Mouse (Mus musculus): Measurements from ENCODE around the gene Zfp282. TPM values are rescaled to one million over a fixed set of nuclear protein-coding genes. Genes with fewer than 3 reads are reported as not detected.
"Not testable (repeated sequence)": the region's sequence is repeated elsewhere in the genome, so short reads cannot be mapped to it uniquely, and the experiment has no call there.

Zfp282 gene
- total RNA-seq (2021) = 1 to 10 TPM; 8.5 to 9.1 TPM
- long read RNA-seq, experiment 1, full-length matches to known transcripts = 9 of 12 reads
- long read RNA-seq, experiment 1, partial matches to known transcripts = 1 of 12 reads
- long read RNA-seq, experiment 1, other reads (novel, unspliced or antisense) = 2 of 12 reads
- long read RNA-seq, experiment 2, full-length matches to known transcripts = 10 of 15 reads
- long read RNA-seq, experiment 2, partial matches to known transcripts = 4 of 15 reads
- long read RNA-seq, experiment 2, other reads (novel, unspliced or antisense) = 1 of 15 reads

GRCm38 (mm10) chr6:47877058-47877457, at the start of gene Zfp282:
Gene Zfp282, plus strand, starts transcription at chr6:47877204.
- intact Hi-C loops (cut with DNase I) = loop anchor here (5.0 kb wide), 2 partner anchors 40 to 45 kb away; partner anchors contain the start of genes Zfp212 and Zfp398
- no peak for DNase-seq

GRCm38 (mm10) chr6:47827462-47827861, 49.5 kb upstream of the Zfp282 start:
- DNase-seq = no peak
- intact Hi-C loops (cut with DNase I) = no loop called here

- intact Hi-C loops (cut with DNase I) = no loop called here
- no peak for DNase-seq
Observed at GRCm38 (mm10) chr6:47828950-47829349, 48.1 kb upstream of the Zfp282 start.

DNA sequence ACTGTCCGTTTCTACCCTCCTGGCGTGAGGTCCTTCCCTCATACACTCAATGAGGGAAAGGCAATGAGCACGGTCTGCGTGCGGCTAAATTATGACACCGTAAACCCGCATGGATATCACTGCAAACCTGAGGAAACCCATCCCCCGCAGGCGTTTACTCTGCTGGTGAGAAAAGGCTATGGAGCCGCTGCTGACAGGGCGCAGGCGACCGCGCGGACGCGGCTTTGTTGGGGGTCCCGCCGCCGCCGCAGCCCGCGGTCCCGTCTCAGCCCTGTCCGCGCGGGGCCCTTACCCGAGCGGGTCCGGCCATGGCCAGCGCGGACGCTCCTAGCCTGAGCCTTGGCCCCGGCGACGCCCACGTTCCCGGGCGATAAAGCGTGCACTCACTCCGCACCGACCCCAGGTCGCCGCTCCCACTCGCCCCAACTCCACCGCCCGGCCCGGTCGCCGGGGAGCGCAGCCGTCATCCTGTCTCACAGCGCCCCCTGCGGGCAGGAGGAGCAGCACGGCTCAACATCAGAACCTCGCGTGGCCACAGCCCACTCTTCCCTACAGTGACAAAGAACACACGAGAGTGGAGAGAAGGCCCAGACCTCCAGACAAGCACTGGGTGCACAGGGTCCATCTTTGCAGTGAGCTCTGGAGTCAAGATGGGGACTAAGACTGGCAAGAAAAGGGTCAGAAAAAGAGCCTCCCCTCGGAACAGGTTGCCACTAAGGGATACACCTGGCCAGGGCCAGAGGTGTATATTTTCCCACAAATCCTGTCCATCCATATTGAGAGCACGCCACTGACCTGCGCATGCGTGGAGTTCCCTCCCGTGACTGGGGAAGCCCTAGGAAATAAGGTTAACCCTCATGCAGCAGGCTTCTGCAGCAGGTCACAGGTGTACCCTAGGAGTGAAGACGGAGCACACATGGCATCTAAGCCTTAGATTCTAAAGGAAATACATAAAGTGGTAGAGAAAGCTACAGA, 46.6 kb upstream of the Zfp282 start, which contains the start of gene Zfp786:
Gene Zfp786 (minus strand): TSS at position 764 of the 975 bp plus-strand sequence.
- intact Hi-C loops (cut with DNase I) = loop anchor here (1.0 kb wide), 2 partner anchors 31 to 36 kb away; no protein-coding TSS in a partner anchor
- peak; percentile 96 for DNase-seq

DNA sequence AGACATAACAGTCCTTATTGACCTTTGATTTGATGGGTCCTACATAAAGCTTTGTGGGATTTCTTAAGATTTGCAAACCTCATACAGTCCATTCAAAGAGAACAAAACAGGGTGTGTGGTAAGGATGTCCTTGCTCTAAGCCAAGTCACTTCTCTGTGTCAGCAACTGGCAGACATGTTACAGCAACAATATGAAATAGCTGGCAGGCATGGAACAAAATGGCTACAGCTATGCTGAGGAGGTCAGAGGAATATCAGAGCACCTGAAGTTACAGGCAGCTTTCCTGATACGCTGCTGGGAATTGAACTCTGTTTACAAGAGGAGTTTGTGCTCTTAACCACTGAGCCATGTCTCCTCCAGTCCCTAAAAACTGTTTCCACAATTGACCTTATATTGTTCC, 44.8 kb upstream of the Zfp282 start:
- intact Hi-C loops (cut with DNase I) = no loop called here

DNA sequence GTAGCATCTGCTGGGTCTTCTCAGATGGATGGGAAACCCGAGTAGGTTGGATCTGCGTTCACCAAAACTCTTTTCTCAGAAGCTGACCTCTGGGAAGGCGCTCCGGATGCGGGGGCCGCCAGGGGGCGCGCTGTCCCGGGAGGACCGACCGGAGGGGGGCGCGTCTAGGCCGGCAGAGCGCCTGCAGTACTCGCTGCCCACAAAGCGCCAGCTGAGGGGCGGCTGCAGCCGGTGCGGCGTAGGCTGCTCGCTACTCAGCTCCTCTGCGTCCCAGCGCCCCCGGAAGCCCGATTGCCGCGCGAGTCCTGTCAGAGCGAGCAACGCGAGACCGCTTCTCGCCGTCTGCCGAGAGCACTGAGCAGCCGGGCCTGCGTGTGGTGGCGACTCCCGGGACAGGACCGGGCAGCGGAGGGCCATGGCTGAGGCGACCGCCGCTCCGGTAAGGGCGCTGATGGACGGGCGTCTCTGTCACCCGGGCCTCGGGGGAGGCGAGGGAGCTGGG, 41.5 kb upstream of the Zfp282 start, which contains the start of gene Zfp398:
Gene Zfp398 (plus strand): TSS at position 180 of the 502 bp plus-strand sequence.
- peak; percentile 98 to 99 for DNase-seq
- intact Hi-C loops (cut with DNase I) = loop anchor here (5.0 kb wide), 1 partner anchor 42 kb away; the partner anchor contains the start of gene Zfp282

More for the DNA sequence above, 44.8 kb upstream of the Zfp282 start:
- no peak for DNase-seq

- intact Hi-C loops (cut with DNase I) = loop anchor here (5.0 kb wide), 1 partner anchor 41 kb away; the partner anchor contains the start of gene Zfp282
- DNase-seq = peak in 1 of 2 experiments; percentile 52
Observed at GRCm38 (mm10) chr6:47835984-47836521, 41.0 kb upstream of the Zfp282 start.

DNA sequence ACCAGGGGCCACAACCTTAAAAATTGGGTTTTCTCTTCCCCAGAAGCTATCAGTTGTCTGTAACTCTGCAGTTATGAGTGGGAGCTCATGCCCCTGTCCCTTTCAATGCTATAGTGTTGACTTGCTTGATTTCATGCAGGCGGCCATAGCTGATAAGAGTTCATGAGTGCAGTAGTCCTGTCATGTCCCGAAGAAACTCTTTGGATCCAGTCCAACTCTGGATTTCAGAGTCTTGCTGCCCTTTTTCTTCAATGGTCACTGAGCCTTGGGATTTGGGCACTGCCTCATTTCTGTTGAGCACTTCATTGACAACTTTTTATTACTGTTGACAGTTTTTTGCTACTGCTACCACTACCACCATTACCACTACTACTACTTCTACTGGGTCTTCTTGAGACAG, 39.4 kb upstream of the Zfp282 start:
- intact Hi-C loops (cut with DNase I) = loop anchor here (5.0 kb wide), 1 partner anchor 40 kb away; the partner anchor contains the start of gene Zfp282
- DNase-seq = no peak

DNA sequence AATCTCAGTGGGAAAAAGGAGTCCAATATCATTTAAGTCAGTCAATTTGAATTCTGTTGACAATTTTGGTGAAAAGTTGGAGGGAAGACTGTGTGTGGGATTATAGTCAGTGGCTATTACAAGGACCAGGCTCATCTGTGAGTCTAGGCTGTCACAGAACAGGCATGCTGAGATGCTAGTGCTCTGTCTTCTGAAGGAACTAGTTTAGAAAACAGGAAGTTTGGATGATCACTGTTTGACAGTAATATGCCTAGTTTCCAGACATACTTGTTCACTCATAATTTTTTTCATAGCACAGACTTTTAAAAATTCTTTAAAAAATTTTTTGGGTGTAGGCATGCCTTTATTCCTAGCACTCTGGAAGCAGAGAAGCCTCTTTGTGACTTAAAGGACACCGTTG, 35.9 kb upstream of the Zfp282 start:
- intact Hi-C loops (cut with DNase I) = no loop called here
- DNase-seq = no peak

DNA sequence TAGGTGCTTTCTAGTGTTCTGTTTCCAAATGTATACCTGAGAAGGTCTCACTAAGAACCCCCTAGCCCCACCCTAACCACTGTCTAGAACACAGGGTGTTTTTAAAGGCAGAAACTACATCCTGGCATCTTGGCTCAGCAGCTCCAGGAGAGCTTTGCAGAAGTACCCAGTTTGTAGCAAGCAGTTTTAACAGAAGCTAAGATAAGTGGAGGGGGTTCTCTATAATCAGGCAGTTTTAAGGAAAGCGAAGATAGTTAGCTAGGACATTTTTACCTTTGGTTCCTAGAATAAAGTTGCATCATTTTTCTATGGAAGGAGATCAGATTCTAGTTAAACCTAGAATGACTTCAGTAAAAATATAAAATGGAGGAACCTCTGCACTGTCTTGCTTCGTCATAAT, 35.2 kb upstream of the Zfp282 start:
- intact Hi-C loops (cut with DNase I) = no loop called here

DNA sequence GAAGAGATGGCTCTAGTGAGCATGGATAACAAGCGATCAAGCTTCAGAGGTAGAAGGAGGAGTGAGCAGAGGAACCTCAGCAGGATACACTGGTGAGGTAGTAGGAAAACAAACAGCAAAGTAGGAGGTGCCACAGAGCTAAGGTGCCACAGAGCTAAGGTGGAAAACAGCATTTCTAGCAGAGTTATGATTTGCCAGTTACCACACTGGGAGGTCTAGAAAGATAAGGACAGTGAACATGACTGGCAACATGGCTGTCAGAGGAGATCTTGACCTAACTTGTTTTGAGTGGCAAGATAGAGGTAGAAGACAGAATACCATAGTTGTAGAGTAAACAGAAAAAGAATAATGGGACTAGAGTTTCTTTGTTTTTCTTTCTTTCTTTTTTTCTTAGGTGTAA, 34.7 kb upstream of the Zfp282 start:
- intact Hi-C loops (cut with DNase I) = no loop called here

More for the DNA sequence above, 35.2 kb upstream of the Zfp282 start:
- no peak for DNase-seq

DNA sequence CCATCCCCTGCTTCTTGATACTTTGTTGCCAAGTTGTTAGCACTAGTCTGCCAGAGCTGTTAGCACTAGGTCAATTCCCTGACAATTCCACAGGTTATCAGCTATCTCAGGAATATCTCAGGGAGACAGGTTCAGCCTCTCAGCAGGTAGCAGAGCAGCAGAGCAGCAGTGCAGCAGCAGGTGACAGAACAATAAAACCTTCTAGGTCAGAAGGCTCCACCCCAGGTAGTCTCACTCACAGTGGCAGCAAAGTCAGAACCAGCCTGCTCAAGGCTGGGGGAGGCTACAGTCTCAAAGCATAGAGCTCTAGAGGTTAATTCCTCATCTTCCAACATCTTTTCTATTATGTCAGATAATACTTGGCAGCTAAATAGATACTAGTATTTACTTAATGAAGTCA, 31.2 kb upstream of the Zfp282 start:
- DNase-seq = no peak
- intact Hi-C loops (cut with DNase I) = no loop called here

More for the DNA sequence above, 34.7 kb upstream of the Zfp282 start:
- no peak for DNase-seq

DNA sequence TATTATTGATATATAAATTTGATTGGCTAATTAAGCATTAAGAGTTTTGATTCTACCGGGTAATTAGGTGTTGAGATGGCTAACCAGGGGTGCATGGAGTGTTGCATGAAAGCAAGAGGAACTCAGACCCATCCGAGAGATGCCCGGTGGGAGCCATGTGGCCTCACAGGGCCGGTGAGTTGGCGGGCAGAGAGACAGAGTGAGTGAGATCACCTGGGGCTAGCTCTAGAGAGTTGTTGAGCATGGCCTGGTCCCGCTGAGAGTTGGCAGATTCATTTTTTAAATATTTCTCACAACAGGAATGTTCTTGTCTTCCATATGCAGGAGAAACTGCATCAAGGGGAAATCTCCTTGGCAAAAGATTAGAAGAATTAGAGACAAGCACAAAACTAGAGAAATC, 19.8 kb upstream of the Zfp282 start:
- intact Hi-C loops (cut with DNase I) = no loop called here
- no peak for DNase-seq

DNA sequence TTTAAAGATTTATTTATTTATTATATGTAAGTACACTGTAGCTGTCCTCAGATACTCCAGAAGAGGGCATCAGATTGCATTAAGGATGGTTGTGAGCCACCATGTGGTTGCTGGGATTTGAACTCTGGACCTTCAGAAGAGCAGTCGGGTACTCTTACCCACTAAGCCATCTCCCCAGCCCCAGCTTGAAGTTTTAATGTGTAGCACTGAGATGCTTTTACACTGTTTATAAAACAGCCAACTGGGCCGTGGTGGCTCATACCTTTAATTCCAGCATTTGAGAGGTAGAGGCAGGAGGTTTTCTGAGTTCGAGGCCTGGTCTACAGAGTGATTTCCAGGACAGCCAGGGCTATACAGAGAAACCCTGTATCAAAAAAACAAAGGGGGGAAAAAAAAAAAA, 19.3 kb upstream of the Zfp282 start:
- DNase-seq; intact Hi-C loops (cut with DNase I): not testable (repeated sequence)

DNA sequence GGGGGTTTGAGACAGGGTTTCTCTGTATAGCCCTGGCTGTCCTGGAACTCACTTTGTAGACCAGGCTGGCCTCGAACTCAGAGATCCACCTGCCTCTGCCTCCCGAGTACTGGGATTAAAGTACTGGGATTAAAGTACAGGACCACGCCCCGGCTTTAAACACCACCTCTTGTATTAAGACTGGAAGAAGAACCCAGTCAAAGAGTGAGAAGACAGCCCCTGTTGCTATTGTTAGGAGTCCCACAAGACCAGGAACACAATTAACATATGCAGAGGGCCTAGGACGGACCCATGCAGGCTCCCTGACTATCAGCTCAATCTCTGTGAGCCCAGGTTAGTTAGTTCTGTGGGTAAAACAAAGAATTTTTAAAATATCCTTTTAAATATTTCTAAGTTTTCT, 4.7 kb upstream of the Zfp282 start:
- intact Hi-C loops (cut with DNase I) = no loop called here
- DNase-seq = no peak

DNA sequence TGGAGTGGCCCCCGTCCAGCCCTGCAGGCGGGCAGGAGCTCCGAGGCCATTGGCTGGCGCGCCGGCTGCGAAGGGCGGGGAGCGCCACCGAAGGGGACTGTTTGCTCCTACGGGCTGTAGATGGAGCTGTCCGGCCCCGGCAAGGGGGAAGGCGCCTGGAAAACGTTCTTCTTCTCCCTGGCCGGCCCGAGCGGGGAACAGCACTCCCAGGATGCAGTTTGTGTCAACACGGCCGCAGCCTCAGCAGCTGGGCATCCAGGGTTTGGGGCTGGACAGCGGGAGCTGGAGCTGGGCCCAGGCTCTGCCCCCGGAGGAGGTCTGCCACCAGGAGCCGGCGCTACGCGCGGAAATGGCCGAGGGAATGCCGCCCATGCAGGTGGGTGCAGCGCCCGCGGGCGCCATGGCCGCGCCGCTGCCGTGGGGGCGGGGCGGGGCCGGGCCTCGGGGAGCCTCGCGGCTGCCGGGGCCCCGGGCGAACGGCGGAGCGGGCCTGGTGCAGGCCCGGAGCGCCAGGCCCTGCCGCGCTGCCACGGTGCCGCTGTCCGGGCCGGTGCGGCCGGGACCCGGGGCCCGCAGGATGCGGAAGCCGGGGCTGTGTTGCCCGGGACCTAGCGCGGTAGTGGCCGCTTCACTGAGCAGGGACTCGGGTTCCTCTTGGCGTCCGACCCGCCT, 593 bp downstream of the Zfp282 start:
- DNase-seq = peak; percentile 91 to 92
- intact Hi-C loops (cut with DNase I) = loop anchor here (5.0 kb wide), 2 partner anchors 40 to 45 kb away; partner anchors contain the start of genes Zfp212 and Zfp398

GRCm38 (mm10) chr6:47878133-47878514, 1.1 kb downstream of the Zfp282 start:
- intact Hi-C loops (cut with DNase I) = loop anchor here (5.0 kb wide), 2 partner anchors 41 to 44 kb away; partner anchors contain the start of genes Zfp212 and Zfp398
- no peak for DNase-seq

- intact Hi-C loops (cut with DNase I) = loop anchor here (5.0 kb wide), 2 partner anchors 41 to 44 kb away; partner anchors contain the start of genes Zfp212 and Zfp398
- no peak for DNase-seq
Observed at GRCm38 (mm10) chr6:47878593-47878992, 1.6 kb downstream of the Zfp282 start.

- intact Hi-C loops (cut with DNase I) = loop anchor here (5.0 kb wide), 2 partner anchors 42 to 43 kb away; partner anchors contain the start of genes Zfp212 and Zfp398
Observed at GRCm38 (mm10) chr6:47879049-47879716, 2.2 kb downstream of the Zfp282 start.

More at GRCm38 (mm10) chr6:47879049-47879716, 2.2 kb downstream of the Zfp282 start:
- DNase-seq = no peak

All from heart, postnatal 14 days (tissue).